Mouse (Mus musculus): Measurements from ENCODE around the gene Slc22a14.

GRCm38 (mm10) chr9:119340909-119341816, 24.2 kb downstream of the Slc22a14 start, which contains the start of gene Myd88:
- TF ChIP-seq CTCF (IDR thresholded peaks at IDR 0.05) (no peak), EP300 (IDR thresholded peaks at IDR 0.05) (peak; percentile 73)
